Mouse (Mus musculus) olfactory bulb, adult 2 months (tissue): ENCODE results near the gene Ing1.

ENCODE experiments used
- CTCF ChIP-seq: fragments of 200-500 bp; IDR thresholded peaks from 2 replicates; pipeline ENCODE4 v1.5.1; 2012; ENCODE audit warnings: low read depth, mild to moderate bottlenecking, low read length, moderate library complexity; ENCODE audit not compliant: insufficient read depth
- POLR2A ChIP-seq: fragments of 200-500 bp; IDR thresholded peaks from 2 replicates; pipeline ENCODE4 v1.6.1; 2012; ENCODE audit warnings: mild to moderate bottlenecking, low read depth, low read length, moderate library complexity; ENCODE audit not compliant: insufficient read depth

GRCm38 (mm10) chr8:11608848-11609247 lies 53.5 kb downstream of the Ing1 start:
- no peak for TF ChIP-seq CTCF
- TF ChIP-seq POLR2A, result no peak
